Mouse (Mus musculus): ENCODE measurements around the gene Olfr64. TPM values are rescaled to one million over a fixed set of nuclear protein-coding genes. Genes with fewer than 3 reads are reported as not detected.

The Olfr64 gene
- total RNA-seq, 2 experiments from 2014 or later, result not detected

Other genes starting within 250 kb of the Olfr64 start
- gene Olfr623, start 230.8 kb downstream of the Olfr64 start, total RNA-seq (2021), result not detected
- gene Olfr624, start 223.3 kb downstream of the Olfr64 start, total RNA-seq (2021), result not detected
- gene Olfr625-ps1, start 211.8 kb downstream of the Olfr64 start, total RNA-seq (2021), result not detected
- gene Olfr243, start 179.8 kb downstream of the Olfr64 start, total RNA-seq (2021), result not detected
- gene Olfr628, start 164.1 kb downstream of the Olfr64 start, total RNA-seq (2021), result not detected
- gene Olfr629, start 149.5 kb downstream of the Olfr64 start, total RNA-seq (2021), result not detected
- gene Olfr630, start 137.2 kb downstream of the Olfr64 start, total RNA-seq (2021), result not detected
- gene Olfr69, start 122.9 kb downstream of the Olfr64 start, total RNA-seq (2021), result not detected
- gene Olfr68, start 114.8 kb downstream of the Olfr64 start, total RNA-seq (2021), result not detected
- gene Olfr67, start 102.7 kb downstream of the Olfr64 start, total RNA-seq (2021), result not detected
- 100 to 1,000 TPM in 1 of 2 experiments, 10 to 100 TPM in 1; 60.5 to 281 TPM for gene Hbb-bt, start 80.5 kb downstream of the Olfr64 start, total RNA-seq (2021)
- 1,000 to 10,000 TPM in 1 of 2 experiments, 100 to 1,000 TPM in 1; 504 to 2,205 TPM for gene Hbb-bs, start 66.4 kb downstream of the Olfr64 start, total RNA-seq (2021)
- not detected for gene Hbb-bh2, start 54.0 kb downstream of the Olfr64 start, total RNA-seq (2021)
- not detected for gene Hbb-bh1, start 51.3 kb downstream of the Olfr64 start, total RNA-seq (2021)
- not detected for gene Hbb-y, start 41.3 kb downstream of the Olfr64 start, total RNA-seq (2021)
- not detected for gene Olfr66, start 8.2 kb downstream of the Olfr64 start, total RNA-seq (2021)
- not detected for gene Olfr65, start 9.0 kb upstream of the Olfr64 start, total RNA-seq (2021)
- not detected for gene Olfr631, start 34.3 kb upstream of the Olfr64 start, total RNA-seq (2021)
- gene Olfr632, start 39.9 kb upstream of the Olfr64 start, total RNA-seq (2021), result not detected
- not detected for gene Olfr633, start 50.0 kb upstream of the Olfr64 start, total RNA-seq (2021)
- gene Olfr635, start 76.7 kb upstream of the Olfr64 start, total RNA-seq (2021), result not detected
- not detected for gene Olfr638, start 104.3 kb upstream of the Olfr64 start, total RNA-seq (2021)
- gene Olfr639, start 122.8 kb upstream of the Olfr64 start, total RNA-seq (2021), result not detected
- not detected for gene Olfr640, start 131.1 kb upstream of the Olfr64 start, total RNA-seq (2021)
- gene Olfr641, start 141.0 kb upstream of the Olfr64 start, total RNA-seq (2021), result not detected
- not detected for gene Olfr642, start 158.2 kb upstream of the Olfr64 start, total RNA-seq (2021)
- not detected for gene 4930516K23Rik, start 167.0 kb upstream of the Olfr64 start, total RNA-seq (2021)
- not detected for gene Olfr644, start 177.4 kb upstream of the Olfr64 start, total RNA-seq (2021)
- gene Olfr645, start 191.0 kb upstream of the Olfr64 start, total RNA-seq (2021), result not detected
- not detected for gene Olfr646, start 210.4 kb upstream of the Olfr64 start, total RNA-seq (2021)
- gene Ubqln5, start 235.3 kb upstream of the Olfr64 start, total RNA-seq (2021), result not detected
- not detected for gene Olfr643, start 242.9 kb upstream of the Olfr64 start, total RNA-seq (2021)
- gene Ubqln3, start 248.8 kb upstream of the Olfr64 start, total RNA-seq (2021), result not detected